Mouse (Mus musculus) kidney, adult 2 months (tissue): ENCODE results near the gene Asxl1.

Source experiments
- CTCF ChIP-seq: fragments of 200-500 bp; conservative IDR thresholded peaks from 2 replicates; pipeline ENCODE4 v1.5.1; 2011; ENCODE audit warnings: low read depth, mild to moderate bottlenecking, control low read depth, low read length, moderate library complexity, mixed read lengths; ENCODE audit not compliant: insufficient read depth, insufficient read length
- POLR2A ChIP-seq: fragments of 200-500 bp; IDR thresholded peaks from one replicate; pipeline ENCODE4 v1.6.1; 2011; ENCODE audit warnings: low read depth, low read length, control low read depth

- TF ChIP-seq CTCF (no peak), POLR2A (no peak)
These were observed 66.9 kb downstream of the Asxl1 start for GRCm38 (mm10) chr2:153412563-153412962.
